Mouse (Mus musculus) G1E (cell line): Measurements from ENCODE around the gene Hps3. TPM values are rescaled to one million over a fixed set of nuclear protein-coding genes. Genes with fewer than 3 reads are reported as not detected.

Experiments used
- ATAC-seq: 2 replicates; pipeline ENCODE4 v1.8.0; 2016; ENCODE audit warnings: mild to moderate bottlenecking; ENCODE audit not compliant: insufficient number of reproducible peaks, poor library complexity, low FRiP score, severe bottlenecking; ENCODE audit errors: extremely low read depth
- DNase-seq: peaks from one replicate; pipeline ENCODE4 v3.0.0; 2012; ENCODE audit warnings: low spot score
- H3K27me3 ChIP-seq: 2 replicates; pipeline ENCODE4 v1.6.1; 2012; ENCODE audit warnings: mild to moderate bottlenecking, low read length, inconsistent platforms; ENCODE audit not compliant: insufficient read depth
- H3K36me3 ChIP-seq: replicated peaks from 2 replicates; pipeline ENCODE3; 2012; ENCODE audit warnings: mild to moderate bottlenecking, inconsistent platforms
- H3K4me1 ChIP-seq: 2 replicates; pipeline ENCODE4 v1.6.1; 2012; ENCODE audit warnings: low read depth, low read length, inconsistent platforms, mixed read lengths; ENCODE audit not compliant: insufficient read depth
- H3K4me3 ChIP-seq: 2 replicates; pipeline ENCODE4 v1.5.1; 2012; ENCODE audit warnings: low read depth, mild to moderate bottlenecking, inconsistent platforms, low read length, moderate library complexity, mixed read lengths
- H3K9me3 ChIP-seq: replicated peaks from 2 replicates; pipeline ENCODE4 v1.6.1; 2012; ENCODE audit warnings: inconsistent platforms
- CTCF ChIP-seq: IDR thresholded peaks from 2 replicates; pipeline ENCODE4 v1.5.1; 2012; ENCODE audit warnings: low read depth, low read length, inconsistent platforms, mixed read lengths
- GATA1 ChIP-seq: IDR thresholded peaks from 2 replicates; pipeline ENCODE4 v1.6.1; 2012; ENCODE audit warnings: borderline replicate concordance, low read length, inconsistent platforms, mixed read lengths
- GATA2 ChIP-seq: IDR thresholded peaks from 2 replicates; pipeline ENCODE4 v1.6.1; 2012; ENCODE audit warnings: low read depth, low read length, inconsistent platforms, borderline replicate concordance
- POLR2AphosphoS5 ChIP-seq: IDR thresholded peaks from 2 replicates; pipeline ENCODE4 v1.6.1; 2012; ENCODE audit warnings: low read depth, low read length, inconsistent platforms; ENCODE audit not compliant: insufficient replicate concordance
- TAL1 ChIP-seq: conservative IDR thresholded peaks from 2 replicates; pipeline ENCODE4 v1.6.1; 2012; ENCODE audit warnings: low read depth, low read length, inconsistent platforms, mixed read lengths
- polyA plus RNA-seq: library from polyadenylated mRNA; stranded (reverse); fragments of >175 nt; gene quantifications from 2 replicates; pipeline ENCODE4 v1.2.3, GENCODE M21; 2012
- total RNA-seq, 2 experiments: library from RNA; stranded (forward) in 1 of 2; stranded (reverse) in 1 of 2; fragments of 200-1000 nt in 1 of 2; fragments of >200 nt in 1 of 2; fragmentation: Nextera tagmentation in 1 of 2; gene quantifications; 2 replicates each; pipeline ENCODE4 v1.2.3; 2014 to 2017

Gene Hps3
- total and polyA plus RNA-seq, 3 experiments: 15.0 to 39.3 (median 27.5) TPM

- Histone ChIP-seq H3K4me3 (no peak overlapping the region), H3K9me3 (no peaks in the 10 kb centered on the region), H3K27me3 (peaks cover 3% of the 10 kb centered on the region; the same call in 1 of the 2 replicates), H3K4me1 (no peaks in the 10 kb centered on the region), H3K36me3 (no peaks in the 10 kb centered on the region)
- DNase-seq: no peak
- ATAC-seq: no peak
- TF ChIP-seq POLR2AphosphoS5: no peak
- TF ChIP-seq CTCF: no peak
- TF ChIP-seq GATA2: no peak
- no peak for TF ChIP-seq TAL1
- TF ChIP-seq GATA1: no peak
Observed at GRCm38 (mm10) chr3:19964625-19965188, 70.4 kb downstream of the Hps3 start.

GRCm38 (mm10) chr3:19962769-19963513, 72.2 kb downstream of the Hps3 start:
- no peaks in the 10 kb centered on the region for H3K4me1 ChIP-seq
- H3K4me3 ChIP-seq: no peak overlapping the region
- H3K9me3 ChIP-seq: no peaks in the 10 kb centered on the region
- ATAC-seq (no peak), DNase-seq (no peak)
- no peaks in the 10 kb centered on the region for H3K36me3 ChIP-seq
- peaks cover 3% of the 10 kb centered on the region; the same call in 1 of the 2 replicates for H3K27me3 ChIP-seq
- TF ChIP-seq CTCF (no peak), GATA1 (no peak), GATA2 (no peak), POLR2AphosphoS5 (no peak), TAL1 (no peak)

GRCm38 (mm10) chr3:19961341-19961740, 73.8 kb downstream of the Hps3 start:
- no peak for ATAC-seq
- TF ChIP-seq GATA2 (no peak), GATA1 (no peak), POLR2AphosphoS5 (no peak), TAL1 (no peak)
- Histone ChIP-seq H3K36me3 (no peaks in the 10 kb centered on the region), H3K4me1 (no peaks in the 10 kb centered on the region), H3K9me3 (no peaks in the 10 kb centered on the region), H3K27me3 (peaks cover 3% of the 10 kb centered on the region; the same call in 1 of the 2 replicates), H3K4me3 (no peak overlapping the region)
- no peak for DNase-seq

- H3K4me1 ChIP-seq: no peaks in the 10 kb centered on the region
- ATAC-seq (no peak), DNase-seq (no peak)
- H3K36me3 ChIP-seq: no peaks in the 10 kb centered on the region
- TF ChIP-seq GATA1 (no peak), POLR2AphosphoS5 (no peak), CTCF (no peak), TAL1 (no peak), GATA2 (no peak)
- H3K9me3 ChIP-seq: no peaks in the 10 kb centered on the region
- H3K4me3 ChIP-seq: no peak overlapping the region
- H3K27me3 ChIP-seq: no peaks in the 10 kb centered on the region
Observed at GRCm38 (mm10) chr3:19960570-19961114, 74.5 kb downstream of the Hps3 start.

- no peaks in the 10 kb centered on the region for H3K36me3 ChIP-seq
- H3K27me3 ChIP-seq: no peaks in the 10 kb centered on the region
- H3K4me3 ChIP-seq: no peak overlapping the region
- ATAC-seq: no peak
- TF ChIP-seq POLR2AphosphoS5 (no peak), TAL1 (no peak), CTCF (no peak), GATA1 (no peak), GATA2 (no peak)
- no peaks in the 10 kb centered on the region for H3K4me1 ChIP-seq
- H3K9me3 ChIP-seq: no peaks in the 10 kb centered on the region
- no peak for DNase-seq
Observed at GRCm38 (mm10) chr3:19958983-19959382, 76.1 kb downstream of the Hps3 start.

- TF ChIP-seq GATA1: no peak
- no peak for TF ChIP-seq POLR2AphosphoS5
- TF ChIP-seq CTCF: no peak
- no peak for TF ChIP-seq TAL1
- TF ChIP-seq GATA2: no peak
- Histone ChIP-seq H3K27me3 (0 out of 2 replicates have a peak, but pooled peaks cover 3% of the 10 kb centered on the region), H3K9me3 (no peaks in the 10 kb centered on the region), H3K4me1 (no peaks in the 10 kb centered on the region), H3K36me3 (no peaks in the 10 kb centered on the region), H3K4me3 (no peak overlapping the region)
- DNase-seq (no peak), ATAC-seq (no peak)
Observed at GRCm38 (mm10) chr3:19958031-19958430, 77.1 kb downstream of the Hps3 start.
